Mouse (Mus musculus) activated CD4-positive, CD25-positive, alpha-beta regulatory T cell, adult 4 months (primary cell): Measurements from ENCODE around the gene Lmna. TPM values are rescaled to one million over a fixed set of nuclear protein-coding genes. Genes with fewer than 3 reads are reported as not detected.

Source experiments
- ATAC-seq: one replicate; pipeline ENCODE4 v1.8.0; 2017
- polyA plus RNA-seq, 2 experiments: library from polyadenylated mRNA; unstranded; fragments of 100-300 nt; shearing (Covaris generic); gene quantifications; one replicate each; pipeline ENCODE4 v1.2.1; 2017

Lmna gene
- polyA plus RNA-seq, 2 experiments from 2014 or later, result 4.6 to 6.4 TPM

DNA sequence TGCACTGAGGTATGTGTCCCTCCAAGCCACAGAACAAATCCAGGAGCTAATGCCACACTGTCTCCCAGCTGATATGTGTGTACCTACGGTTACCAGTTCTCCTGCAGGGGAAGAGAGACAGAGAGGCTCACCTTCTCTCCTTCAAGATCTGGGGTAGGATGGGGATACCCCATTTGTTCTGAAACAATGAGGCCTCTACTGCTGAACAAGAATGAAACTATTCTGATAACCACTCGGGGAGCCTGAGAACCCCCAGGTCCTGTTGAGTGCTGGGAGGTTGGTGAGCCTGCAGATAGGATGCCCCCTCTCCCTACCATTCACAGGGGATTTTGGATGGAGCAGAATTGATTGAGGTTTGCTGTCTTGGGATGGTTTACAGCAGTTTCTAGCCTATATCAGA lies 10.3 kb upstream of the Lmna start:
- no peak for ATAC-seq

DNA sequence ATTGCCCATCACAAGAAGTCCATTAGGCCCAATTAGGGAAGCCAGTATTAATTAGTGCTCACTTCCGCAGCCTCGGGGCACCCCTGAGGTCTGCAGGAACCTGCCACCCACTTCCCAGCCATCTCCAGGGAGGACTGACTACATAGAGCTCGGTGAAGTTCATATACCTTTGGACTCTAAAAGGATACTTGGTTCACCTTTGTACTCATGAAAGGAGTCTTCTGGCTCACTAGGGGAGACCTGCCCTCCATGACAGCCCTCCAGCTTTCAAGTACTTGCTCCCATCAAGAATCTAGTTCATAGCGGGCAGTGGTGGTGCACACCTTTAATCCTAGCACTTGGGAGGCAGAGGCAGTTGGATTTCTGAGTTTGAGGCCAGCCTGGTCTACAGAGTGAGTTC lies 8.7 kb upstream of the Lmna start:
- ATAC-seq, result no peak

DNA sequence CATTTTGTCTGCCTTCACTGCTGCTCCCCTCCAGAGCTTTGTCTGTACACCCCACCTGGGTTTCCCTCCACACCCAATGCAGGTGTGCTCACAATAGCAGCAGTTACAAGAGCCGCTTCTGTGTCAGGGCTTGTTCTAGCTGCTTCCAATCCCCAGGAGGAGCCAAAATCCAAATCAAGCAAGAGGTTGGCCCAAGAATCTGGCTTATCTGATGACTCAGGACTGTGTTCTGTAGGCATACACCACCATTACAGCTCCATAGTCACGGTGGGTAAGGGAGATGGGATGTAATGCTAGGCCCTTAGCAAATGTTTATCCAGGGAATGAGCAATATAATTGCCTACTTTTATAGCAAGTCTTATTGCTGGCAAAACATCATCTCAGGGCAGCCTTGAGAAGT lies 6.7 kb upstream of the Lmna start:
- no peak for ATAC-seq

DNA sequence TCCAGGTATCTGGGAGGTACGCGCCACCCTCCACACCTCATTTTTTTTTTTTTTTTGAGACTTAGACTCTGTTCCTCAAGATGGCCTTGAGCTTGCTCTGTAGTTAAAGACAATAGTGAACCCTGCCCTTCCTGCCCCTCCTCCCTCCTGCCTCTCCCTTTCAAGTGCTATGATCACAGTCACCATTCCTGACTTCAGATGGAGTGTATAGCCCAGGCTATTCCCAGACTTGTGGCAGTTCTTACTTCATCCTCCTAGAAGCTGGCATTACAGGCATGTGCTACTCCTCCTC lies 5.3 kb upstream of the Lmna start:
- no peak for ATAC-seq

DNA sequence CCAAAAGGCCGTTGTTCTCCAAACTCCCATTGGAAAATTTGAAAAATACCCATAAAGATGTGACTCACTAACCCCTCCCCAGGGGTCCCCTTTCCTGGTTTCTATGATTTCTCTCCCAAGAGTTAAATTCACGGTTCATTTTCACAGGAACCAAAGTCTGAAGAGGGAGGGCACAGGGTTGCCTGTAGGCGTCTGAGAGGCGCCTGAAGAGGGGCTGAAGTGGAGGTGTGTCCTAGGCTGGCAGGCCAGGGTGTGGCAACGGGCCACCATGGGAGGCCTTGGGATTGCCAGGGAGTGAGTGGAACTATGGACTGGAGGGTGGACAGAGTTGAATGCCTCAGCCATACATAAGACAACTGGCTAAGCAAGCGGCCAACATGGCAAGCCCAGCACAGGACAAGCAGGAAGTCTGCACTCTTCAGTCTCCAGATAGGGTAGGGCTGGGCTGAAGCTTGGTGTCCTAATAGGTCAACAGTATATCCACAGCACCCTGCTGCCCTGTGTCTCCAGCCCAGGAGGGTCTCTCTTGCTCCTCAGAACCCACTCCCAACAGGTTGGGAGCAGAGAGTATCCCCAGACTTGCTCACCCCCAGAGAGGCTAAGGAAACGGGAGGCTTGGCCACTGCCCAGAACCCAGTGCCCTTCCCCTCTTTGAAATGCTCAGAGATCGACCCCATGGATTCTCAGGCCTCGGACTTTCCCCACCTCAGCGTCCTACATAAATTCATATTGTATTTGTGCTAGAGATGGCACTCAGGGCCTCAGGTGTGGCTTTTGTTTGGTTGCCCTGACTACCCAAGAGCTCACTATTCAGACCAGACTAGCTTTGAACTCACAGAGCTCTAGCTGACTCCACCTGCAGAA lies 4.7 kb upstream of the Lmna start:
- no peak for ATAC-seq

DNA sequence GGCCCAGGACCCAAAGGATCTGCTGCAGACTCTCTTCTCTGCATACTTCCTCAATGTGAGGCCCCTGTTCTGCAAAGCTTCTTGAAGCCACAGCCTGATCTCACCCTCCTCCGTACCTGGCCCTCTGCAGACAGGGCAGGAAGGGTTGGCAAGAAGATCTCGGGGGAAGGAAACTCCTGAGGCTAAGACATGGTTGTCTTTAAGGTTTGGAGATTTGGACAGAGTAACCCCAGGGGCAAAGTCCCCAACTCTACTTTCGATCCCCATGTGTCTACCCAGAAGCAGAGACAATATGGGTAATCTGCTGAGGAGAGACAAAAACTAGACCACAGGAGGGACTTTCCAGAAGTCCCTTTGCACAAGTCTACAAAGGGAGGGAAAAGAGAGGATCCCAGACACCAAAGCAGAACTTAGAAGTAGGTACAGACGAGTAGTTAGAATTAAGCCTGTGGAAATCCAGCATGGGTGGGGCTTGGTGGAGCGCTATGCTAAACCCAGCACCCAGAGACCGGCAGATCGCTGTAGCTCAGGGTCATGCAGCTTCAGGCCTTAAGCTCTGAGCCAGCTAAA lies 3.9 kb upstream of the Lmna start:
- ATAC-seq, result peak; percentile 8

DNA sequence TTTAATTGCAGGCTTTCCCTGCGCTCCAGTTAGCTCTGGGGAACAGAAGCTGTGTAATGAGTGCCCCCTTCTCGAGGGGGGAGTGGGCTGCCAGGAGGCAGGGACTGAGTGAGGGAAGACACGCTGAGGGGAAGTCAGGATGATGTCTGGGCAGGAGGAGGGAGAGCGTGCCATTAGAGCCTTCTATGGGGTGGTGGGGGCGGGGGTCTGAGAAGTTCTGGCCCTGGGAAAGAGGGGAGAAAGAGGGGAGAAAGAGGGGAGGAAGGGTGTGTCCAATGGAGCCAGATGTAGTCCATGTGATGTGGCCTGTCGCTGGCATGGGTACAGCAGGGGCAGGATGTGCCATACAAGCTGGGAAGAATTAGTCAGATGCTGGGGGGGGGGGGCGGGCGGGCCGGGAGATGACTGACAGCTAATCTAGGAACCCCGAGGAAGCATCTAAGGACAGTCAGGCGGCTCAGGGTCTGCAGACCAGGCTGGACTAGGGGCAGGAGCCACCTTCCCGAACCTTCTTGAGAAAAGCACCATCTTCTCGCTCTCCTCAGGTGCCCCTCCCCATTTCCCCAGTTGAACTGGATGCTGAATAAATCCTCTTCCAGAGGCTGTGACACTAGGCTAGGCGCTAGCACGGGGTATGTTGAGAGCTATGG lies 3.3 kb upstream of the Lmna start:
- no peak for ATAC-seq

DNA sequence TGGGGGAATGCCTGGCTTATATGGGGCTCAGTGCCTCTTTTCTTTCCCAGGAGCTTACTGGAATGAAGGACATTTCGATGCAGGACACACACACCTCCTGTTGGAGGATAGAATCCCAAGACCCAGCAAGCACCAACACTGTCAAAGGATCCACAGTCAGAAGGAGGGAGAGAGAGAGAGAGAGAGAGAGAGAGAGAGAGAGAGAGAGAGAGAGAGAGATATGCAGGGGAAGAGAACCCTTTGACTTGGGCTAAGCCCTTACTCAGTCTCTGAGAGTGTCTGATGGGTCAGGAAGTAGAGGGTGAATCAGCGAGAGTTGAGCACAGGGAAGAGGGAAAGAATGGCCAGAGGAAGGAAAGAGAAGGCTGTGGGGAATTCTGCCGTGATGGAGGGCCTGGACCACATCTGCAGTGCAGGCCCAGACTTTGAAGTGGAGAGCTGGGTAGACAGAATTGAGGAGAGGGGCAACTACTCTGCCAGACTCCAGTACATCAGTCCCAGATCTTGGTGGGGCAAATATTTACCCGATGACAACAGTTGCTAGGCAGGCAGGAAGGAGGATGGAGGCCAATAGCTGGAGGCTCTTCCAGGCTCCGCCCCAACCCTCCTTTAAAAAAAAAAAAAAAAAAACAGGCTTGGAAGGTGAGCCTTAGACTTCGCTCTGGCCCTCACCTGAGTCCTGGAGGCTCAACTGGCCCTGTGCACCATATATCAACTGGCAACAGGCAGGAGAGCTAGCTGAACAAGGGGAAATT lies 2.6 kb upstream of the Lmna start:
- no peak for ATAC-seq

DNA sequence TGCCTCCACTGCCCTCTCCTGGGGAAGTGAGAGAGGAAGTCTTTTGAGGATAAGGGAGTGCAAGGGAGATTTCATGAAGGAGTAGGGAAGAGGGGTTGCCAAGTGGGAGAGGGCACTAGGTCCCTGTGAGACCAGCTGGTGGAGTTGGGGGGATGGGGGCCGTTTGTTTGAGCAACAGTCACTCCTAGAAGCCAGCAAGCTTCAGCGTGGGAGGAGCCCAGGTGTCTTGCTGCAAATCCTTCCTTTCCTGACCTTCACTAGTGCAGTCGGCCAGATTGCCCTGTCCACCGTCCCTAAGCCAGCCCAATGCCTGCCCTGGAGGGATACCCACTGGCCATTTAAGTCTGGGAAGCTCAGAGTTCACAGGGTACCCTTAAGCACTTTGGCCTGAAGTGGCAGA lies 1.8 kb upstream of the Lmna start:
- no peak for ATAC-seq

DNA sequence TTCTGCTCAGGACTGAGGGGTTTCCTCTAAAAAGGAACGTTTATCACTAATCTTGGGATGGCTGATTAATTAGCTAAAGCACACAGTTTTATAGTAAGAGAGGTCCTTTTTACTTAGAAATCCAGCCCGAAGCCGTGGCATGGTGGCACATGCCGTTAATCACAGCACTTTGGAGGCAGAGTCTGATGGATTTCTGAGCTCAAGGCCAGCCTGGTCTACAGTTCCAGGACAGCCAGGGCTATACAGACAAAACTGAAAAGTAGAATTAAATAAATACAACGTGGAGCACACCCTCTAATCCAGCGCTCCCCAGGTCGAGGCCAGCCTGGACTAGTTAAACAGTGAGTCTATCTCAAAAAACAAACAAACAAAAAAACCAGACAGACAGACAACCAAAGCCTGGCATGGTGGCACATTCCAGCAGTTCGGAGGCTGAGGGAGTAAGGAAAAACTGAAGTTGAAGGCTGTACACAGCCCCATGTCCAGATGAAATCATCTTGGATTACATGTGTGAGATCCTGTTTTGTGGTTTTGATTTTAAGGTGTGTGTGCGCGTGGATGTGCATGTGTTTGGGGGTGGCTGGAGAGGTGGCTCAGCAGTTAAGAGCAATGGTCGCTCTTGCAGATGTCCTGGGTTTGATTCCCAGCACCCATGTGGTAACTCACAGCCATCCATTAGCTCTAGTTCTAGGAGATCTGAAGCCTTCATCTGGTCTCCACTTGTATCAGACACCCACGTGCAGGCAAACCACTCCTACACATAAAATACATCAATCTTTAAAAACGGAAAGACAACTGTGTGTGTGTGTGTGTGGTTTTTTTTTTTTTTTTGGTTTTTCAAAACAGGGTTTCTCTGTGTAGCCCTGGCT lies 899 bp upstream of the Lmna start:
- ATAC-seq, result no peak

DNA sequence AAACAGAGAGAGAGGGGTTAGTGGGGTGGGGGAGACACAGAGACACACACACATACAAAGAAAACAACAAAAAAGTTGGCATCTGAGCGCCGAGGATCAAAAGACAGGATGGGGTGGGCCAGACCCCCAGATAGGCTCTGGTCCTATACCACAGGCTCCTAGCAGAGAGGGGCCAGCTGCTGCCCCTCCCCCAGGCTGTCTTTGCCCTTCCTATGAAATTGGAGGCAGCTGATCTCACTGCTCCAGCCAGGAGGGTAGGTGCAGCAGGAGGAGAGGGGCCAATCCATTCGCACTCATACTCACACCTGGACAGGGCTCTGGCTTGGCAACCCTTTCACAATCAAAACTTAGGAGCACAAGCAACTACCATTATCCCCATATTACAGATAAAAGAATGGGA lies 506 bp downstream of the Lmna start:
- ATAC-seq, result no peak

DNA sequence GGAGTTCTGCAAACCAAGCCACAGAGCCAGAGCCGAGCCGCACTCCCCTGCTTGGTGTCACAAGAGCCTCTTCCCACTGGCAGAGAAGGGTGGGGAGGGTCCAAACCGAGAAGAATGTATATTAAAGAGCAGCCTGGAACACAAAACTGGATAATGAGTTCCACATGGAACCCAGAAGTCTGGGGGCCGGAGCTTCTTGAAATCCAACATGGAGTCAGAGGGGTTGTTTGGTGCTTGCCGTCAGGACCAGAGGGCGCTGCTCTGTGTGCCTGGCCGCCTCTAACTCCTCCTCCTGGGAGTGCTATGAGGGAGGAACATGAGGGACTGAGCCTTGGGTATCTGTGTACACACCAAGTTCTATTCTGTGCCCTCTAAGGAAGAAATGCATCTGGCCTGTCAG lies 4.0 kb downstream of the Lmna start:
- ATAC-seq, result no peak

DNA sequence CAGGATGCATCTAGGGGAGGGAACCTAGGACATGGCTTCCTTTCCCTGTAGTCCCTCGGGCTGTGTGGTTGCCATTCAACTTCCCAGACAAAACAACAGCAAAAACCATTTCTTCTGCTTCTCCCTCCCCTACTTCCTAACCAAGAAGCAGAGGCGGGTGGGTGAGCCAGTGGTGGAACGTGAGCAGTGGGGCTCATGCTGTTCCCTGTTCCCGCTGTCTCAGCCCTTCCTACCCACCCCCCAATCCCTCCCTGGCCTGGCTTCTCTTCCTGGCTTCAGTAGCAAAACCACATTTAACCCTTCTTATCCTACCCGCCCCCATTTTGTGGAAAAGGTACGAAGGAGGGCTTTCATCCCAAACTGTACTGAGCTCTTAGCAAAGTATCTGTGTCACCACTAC lies 4.7 kb downstream of the Lmna start:
- ATAC-seq, result no peak

DNA sequence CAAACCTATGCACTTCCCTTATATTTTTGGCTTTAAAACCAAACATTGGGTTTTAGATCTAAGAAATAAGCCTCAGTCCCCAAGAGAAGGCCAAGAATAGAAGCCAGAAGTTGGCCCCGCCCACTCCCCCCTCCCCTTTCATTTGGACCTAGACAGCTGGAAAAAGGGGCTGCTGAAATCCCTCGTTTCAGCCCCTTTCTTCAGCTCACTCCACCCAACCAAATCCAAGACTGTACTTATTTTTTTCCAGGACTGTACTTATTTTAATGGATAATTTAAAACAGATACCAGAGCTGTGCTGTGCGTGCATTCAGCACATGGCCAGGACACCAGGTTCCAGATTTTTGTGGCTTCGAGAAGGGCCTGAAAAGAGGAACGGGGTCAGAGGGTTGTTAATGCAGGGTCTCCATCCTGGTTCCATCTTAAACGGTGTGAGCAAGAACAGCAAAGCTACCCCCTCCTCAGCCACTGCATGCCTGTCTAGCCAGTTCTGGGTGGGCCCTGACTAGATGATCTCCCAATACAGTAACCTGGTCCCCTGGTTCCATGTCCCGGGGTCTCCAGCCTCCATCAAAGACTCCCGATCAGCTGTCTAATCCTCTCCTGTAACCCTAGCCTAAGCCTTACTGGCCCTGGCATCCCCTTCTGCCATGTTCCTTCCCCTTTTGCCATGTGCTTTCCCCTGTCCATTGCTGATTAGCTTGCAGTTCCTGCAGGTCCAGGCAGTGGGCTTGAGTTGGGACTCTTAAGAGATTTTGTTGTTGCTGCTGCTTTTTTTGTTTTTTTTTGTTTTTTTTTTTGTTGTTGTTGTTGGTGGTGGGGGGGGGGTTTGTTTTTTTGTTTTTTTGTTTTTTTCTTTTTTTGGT lies 5.6 kb downstream of the Lmna start:
- ATAC-seq, result no peak

DNA sequence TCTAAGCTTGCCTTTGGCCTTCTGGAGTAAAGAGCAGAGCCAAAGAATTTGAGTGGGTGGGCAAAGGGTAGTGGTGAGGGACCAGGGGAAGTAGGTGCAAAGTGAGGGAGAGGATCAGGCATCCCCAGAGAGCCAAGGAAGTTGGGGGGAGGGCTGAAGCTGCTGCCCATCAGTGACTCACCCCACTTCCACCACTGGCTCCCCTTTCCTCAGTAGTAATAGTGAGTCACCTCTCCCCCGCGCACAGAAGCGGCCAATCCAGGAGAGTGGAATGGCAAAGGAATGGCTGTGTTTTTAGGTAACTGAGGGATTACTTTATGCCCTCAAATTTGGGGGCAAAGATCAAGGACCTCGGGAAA lies 6.3 kb downstream of the Lmna start:
- no peak for ATAC-seq

DNA sequence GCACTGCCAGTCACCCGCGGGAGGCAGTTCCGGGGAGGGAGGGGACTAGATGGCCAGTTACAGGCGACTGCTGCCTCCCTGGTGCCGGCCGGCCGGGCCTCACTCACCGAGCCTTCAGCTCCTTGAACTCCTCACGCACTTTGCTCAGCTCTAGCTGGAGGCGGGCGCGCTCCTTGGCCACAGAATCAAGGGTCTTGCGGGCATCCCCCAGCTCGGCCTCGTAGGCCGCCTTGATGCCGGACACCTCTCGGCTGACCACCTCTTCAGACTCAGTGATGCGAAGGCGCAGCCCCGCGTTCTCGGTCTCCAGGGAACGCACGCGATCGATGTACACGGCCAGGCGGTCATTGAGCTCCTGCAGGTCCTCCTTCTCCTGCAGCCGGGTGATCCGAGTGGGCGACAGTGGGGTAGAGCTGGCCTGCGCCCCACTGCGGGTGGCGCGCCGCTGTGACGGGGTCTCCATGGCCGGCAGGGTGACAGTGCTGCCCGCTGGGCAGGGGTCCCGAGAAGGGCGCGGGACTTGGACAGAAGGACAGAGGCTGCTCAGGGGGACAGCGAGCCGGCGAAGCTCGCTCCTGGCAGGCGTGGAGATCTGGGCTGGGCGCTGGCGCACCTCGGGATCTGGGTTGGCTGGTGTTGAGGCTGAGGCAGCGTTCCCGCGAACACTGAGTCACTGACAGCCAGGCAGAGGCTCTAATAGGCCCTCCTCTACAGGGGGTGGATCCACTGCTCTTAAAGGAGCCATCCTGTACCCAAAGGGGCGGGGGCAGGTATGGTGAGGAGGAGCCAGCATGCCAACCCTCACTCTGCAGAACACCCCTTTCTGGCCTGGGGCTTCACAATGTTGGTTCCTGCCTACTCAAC lies 6.9 kb downstream of the Lmna start:
- ATAC-seq, result peak; percentile 87

DNA sequence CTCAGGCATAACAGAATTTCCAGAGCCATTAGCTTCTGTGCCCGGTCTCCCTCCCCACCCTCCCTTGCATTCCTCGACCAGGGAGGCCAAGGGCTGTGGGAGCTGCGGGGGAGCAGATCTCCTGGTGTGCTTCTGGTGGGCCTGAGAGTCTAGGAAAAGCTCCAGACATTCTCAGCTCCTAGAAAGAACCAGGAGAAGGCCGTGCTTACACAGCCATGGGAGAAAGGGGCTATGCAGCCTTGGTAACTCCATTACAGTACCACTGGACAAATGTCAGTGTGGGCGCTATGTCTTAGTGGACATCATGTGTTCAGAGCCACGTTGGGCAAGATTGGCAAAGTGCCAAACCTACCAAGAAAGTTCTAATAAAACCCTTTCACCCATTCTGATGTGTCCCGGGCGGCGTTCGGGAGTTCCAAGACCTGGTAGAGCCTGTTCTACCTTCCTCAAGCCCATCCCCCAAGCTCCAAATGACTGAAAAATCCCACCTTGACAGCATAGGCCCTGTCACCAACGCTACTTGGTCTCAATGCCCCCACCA lies 7.7 kb downstream of the Lmna start:
- no peak for ATAC-seq

DNA sequence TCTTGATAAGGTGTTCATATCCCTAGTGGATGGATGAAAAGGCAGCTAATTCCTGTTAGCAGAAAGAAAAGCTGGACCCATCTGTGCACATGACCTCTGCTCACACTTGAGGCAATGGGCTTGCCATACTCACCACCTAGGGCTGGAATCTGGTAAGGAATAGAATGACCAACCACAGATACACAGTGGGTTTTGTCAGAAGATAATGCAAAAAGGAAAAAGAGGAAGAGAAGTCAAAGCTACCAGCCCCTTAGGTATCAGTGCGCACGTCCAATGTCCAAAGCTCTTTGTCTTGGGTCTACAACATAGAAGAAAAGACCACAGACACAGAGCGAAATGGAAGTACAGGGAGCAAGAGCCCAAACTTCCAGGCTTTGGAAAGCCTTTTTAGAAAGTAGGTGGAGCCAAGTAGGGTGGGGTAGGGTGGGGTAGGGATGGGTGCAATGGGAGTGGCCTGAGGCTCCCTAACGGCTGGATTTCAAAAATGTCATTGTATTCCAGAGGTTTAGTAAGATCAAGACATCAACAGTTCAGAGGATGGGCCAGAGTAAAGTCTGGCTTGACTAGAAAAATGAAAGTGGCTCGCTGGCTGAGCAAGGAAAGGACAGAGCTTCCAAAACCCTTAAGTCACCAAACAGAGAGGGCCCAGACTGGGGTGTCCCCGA lies 8.3 kb downstream of the Lmna start:
- no peak for ATAC-seq

DNA sequence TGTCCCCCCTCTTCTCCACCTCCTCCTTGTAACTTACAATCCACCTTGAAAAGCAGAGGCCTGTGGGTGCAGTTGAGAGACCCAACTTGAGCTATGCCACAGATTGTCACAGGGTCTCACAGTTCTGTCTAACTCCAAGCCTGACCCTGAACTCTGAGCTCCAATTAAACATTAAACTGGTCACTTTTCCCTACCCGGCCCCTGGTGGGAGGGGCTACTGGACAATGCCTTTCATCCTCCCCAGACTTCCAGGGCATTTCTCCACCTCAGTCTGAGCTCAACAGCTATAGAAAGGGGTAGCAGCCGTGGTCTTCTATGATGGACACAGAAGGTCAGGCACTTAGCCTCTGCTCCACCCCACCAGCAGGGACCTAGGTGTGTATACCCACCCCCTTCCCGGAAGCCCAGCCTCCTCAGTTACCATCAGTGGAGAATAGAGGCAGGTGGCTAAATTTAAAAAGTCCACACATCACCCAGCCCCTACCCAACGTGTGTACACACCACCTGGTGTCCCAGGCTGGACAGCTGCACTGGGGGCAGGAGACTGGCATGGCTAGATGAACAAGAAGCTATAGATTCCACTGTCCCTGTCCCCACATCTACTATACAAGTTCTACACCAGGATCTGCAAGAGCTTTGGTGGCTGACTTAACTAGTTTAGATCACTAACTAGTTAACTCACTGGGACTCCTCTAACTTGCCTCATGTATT lies 8.9 kb downstream of the Lmna start:
- ATAC-seq, result no peak
